Mouse (Mus musculus): ENCODE measurements around the gene Reln. TPM values are rescaled to one million over a fixed set of nuclear protein-coding genes. Genes with fewer than 3 reads are reported as not detected.

Reln gene
- polyA plus RNA-seq, 1 experiment from 2014 or later, result 10.1 TPM

- no peak overlapping the region for H3K27ac ChIP-seq (ENCODE audit: low read depth, low read length)
- 83% methylated on average over 8 of the region's 8 CpGs for WGBS
- no peak for DNase-seq (ENCODE audit: low spot score, missing footprints)
- no peaks in the 10 kb centered on the region for H3K36me3 ChIP-seq (ENCODE audit: control insufficient read depth, insufficient read depth, low read length)
- no peak overlapping the region for H3K4me3 ChIP-seq (ENCODE audit: low read depth, low read length)
- no peaks in the 10 kb centered on the region for H3K27me3 ChIP-seq (ENCODE audit: control insufficient read depth, insufficient read depth, low read length)
- H3K9ac ChIP-seq (ENCODE audit: low read length), result no peak overlapping the region
- no peaks in the 10 kb centered on the region for H3K4me1 ChIP-seq (ENCODE audit: control insufficient read depth, insufficient read depth, low read length)
- H3K4me2 ChIP-seq, result no peak overlapping the region
- ATAC-seq (ENCODE audit: low FRiP score), result no peak
- no peaks in the 10 kb centered on the region for H3K9me3 ChIP-seq (ENCODE audit: control insufficient read depth, low read length)
These were observed 136.0 kb downstream of the Reln start for GRCm38 (mm10) chr5:22208311-22209021.

- Histone ChIP-seq H3K36me3 (ENCODE audit: control insufficient read depth, insufficient read depth, low read length) (no peaks in the 10 kb centered on the region), H3K4me3 (ENCODE audit: low read depth, low read length) (no peak overlapping the region), H3K9ac (ENCODE audit: low read length) (no peak overlapping the region), H3K9me3 (ENCODE audit: control insufficient read depth, low read length) (no peaks in the 10 kb centered on the region), H3K4me1 (ENCODE audit: control insufficient read depth, insufficient read depth, low read length) (no peaks in the 10 kb centered on the region), H3K27me3 (ENCODE audit: control insufficient read depth, insufficient read depth, low read length) (no peaks in the 10 kb centered on the region), H3K4me2 (no peak overlapping the region), H3K27ac (ENCODE audit: low read depth, low read length) (no peak overlapping the region)
- WGBS, result 87% methylated on average over 2 of the region's 2 CpGs
- DNase-seq (ENCODE audit: low spot score, missing footprints), result no peak
- ATAC-seq (ENCODE audit: low FRiP score), result no peak
These were observed 146.6 kb downstream of the Reln start for GRCm38 (mm10) chr5:22197926-22198325.

GRCm38 (mm10) chr5:22196891-22197290 is 147.6 kb downstream of the Reln start:
- Histone ChIP-seq H3K36me3 (ENCODE audit: control insufficient read depth, insufficient read depth, low read length) (no peaks in the 10 kb centered on the region), H3K4me3 (ENCODE audit: low read depth, low read length) (no peak overlapping the region), H3K9ac (ENCODE audit: low read length) (no peak overlapping the region), H3K27me3 (ENCODE audit: control insufficient read depth, insufficient read depth, low read length) (no peaks in the 10 kb centered on the region), H3K4me2 (no peak overlapping the region), H3K27ac (ENCODE audit: low read depth, low read length) (no peak overlapping the region), H3K4me1 (ENCODE audit: control insufficient read depth, insufficient read depth, low read length) (no peaks in the 10 kb centered on the region), H3K9me3 (ENCODE audit: control insufficient read depth, low read length) (no peaks in the 10 kb centered on the region)
- 90% methylated on average over 2 of the region's 2 CpGs for WGBS
- ATAC-seq (ENCODE audit: low FRiP score), result no peak
- no peak for DNase-seq (ENCODE audit: low spot score, missing footprints)

- no peaks in the 10 kb centered on the region for H3K27me3 ChIP-seq (ENCODE audit: control insufficient read depth, insufficient read depth, low read length)
- H3K4me1 ChIP-seq (ENCODE audit: control insufficient read depth, insufficient read depth, low read length), result no peaks in the 10 kb centered on the region
- 79% methylated on average over 4 of the region's 4 CpGs for WGBS
- H3K27ac ChIP-seq (ENCODE audit: low read depth, low read length), result no peak overlapping the region
- H3K4me2 ChIP-seq, result no peak overlapping the region
- H3K36me3 ChIP-seq (ENCODE audit: control insufficient read depth, insufficient read depth, low read length), result no peaks in the 10 kb centered on the region
- no peak for DNase-seq (ENCODE audit: low spot score, missing footprints)
- ATAC-seq (ENCODE audit: low FRiP score), result no peak
- no peak overlapping the region for H3K4me3 ChIP-seq (ENCODE audit: low read depth, low read length)
- no peaks in the 10 kb centered on the region for H3K9me3 ChIP-seq (ENCODE audit: control insufficient read depth, low read length)
- H3K9ac ChIP-seq (ENCODE audit: low read length), result no peak overlapping the region
These were observed 148.0 kb downstream of the Reln start for GRCm38 (mm10) chr5:22196476-22196875.

GRCm38 (mm10) chr5:22195352-22195941 is 149.1 kb downstream of the Reln start:
- Histone ChIP-seq H3K4me2 (no peak overlapping the region), H3K4me3 (ENCODE audit: low read depth, low read length) (no peak overlapping the region), H3K9me3 (ENCODE audit: control insufficient read depth, low read length) (no peaks in the 10 kb centered on the region), H3K9ac (ENCODE audit: low read length) (no peak overlapping the region), H3K27me3 (ENCODE audit: control insufficient read depth, insufficient read depth, low read length) (no peaks in the 10 kb centered on the region), H3K36me3 (ENCODE audit: control insufficient read depth, insufficient read depth, low read length) (no peaks in the 10 kb centered on the region), H3K27ac (ENCODE audit: low read depth, low read length) (no peak overlapping the region), H3K4me1 (ENCODE audit: control insufficient read depth, insufficient read depth, low read length) (no peaks in the 10 kb centered on the region)
- ATAC-seq (ENCODE audit: low FRiP score), result no peak; the same call in 1 of the 2 replicates
- 60% methylated on average over 8 of the region's 8 CpGs for WGBS
- no peak for DNase-seq (ENCODE audit: low spot score, missing footprints)

- no peaks in the 10 kb centered on the region for H3K9me3 ChIP-seq (ENCODE audit: control insufficient read depth, low read length)
- no peak overlapping the region for H3K9ac ChIP-seq (ENCODE audit: low read length)
- no peaks in the 10 kb centered on the region for H3K36me3 ChIP-seq (ENCODE audit: control insufficient read depth, insufficient read depth, low read length)
- no peak overlapping the region for H3K4me2 ChIP-seq
- no peaks in the 10 kb centered on the region for H3K27me3 ChIP-seq (ENCODE audit: control insufficient read depth, insufficient read depth, low read length)
- no peak overlapping the region for H3K4me3 ChIP-seq (ENCODE audit: low read depth, low read length)
- no peak for DNase-seq (ENCODE audit: low spot score, missing footprints)
- ATAC-seq (ENCODE audit: low FRiP score), result no peak
- no peaks in the 10 kb centered on the region for H3K4me1 ChIP-seq (ENCODE audit: control insufficient read depth, insufficient read depth, low read length)
- H3K27ac ChIP-seq (ENCODE audit: low read depth, low read length), result no peak overlapping the region
- 77% methylated on average over 7 of the region's 7 CpGs for WGBS
These were observed 152.7 kb downstream of the Reln start for GRCm38 (mm10) chr5:22191784-22192183.

- no peaks in the 10 kb centered on the region for H3K9me3 ChIP-seq (ENCODE audit: control insufficient read depth, low read length)
- H3K27me3 ChIP-seq (ENCODE audit: control insufficient read depth, insufficient read depth, low read length), result no peaks in the 10 kb centered on the region
- no peak overlapping the region for H3K4me2 ChIP-seq
- H3K4me1 ChIP-seq (ENCODE audit: control insufficient read depth, insufficient read depth, low read length), result no peaks in the 10 kb centered on the region
- H3K36me3 ChIP-seq (ENCODE audit: control insufficient read depth, insufficient read depth, low read length), result no peaks in the 10 kb centered on the region
- no peak for ATAC-seq (ENCODE audit: low FRiP score)
- WGBS, result 79% methylated on average over 3 of the region's 3 CpGs
- no peak overlapping the region for H3K27ac ChIP-seq (ENCODE audit: low read depth, low read length)
- no peak for DNase-seq (ENCODE audit: low spot score, missing footprints)
- H3K4me3 ChIP-seq (ENCODE audit: low read depth, low read length), result no peak overlapping the region
- H3K9ac ChIP-seq (ENCODE audit: low read length), result no peak overlapping the region
These were observed 154.2 kb downstream of the Reln start for GRCm38 (mm10) chr5:22190333-22190732.

- Histone ChIP-seq H3K9ac (ENCODE audit: low read length) (no peak overlapping the region), H3K4me3 (ENCODE audit: low read depth, low read length) (no peak overlapping the region), H3K27ac (ENCODE audit: low read depth, low read length) (no peak overlapping the region), H3K27me3 (ENCODE audit: control insufficient read depth, insufficient read depth, low read length) (no peaks in the 10 kb centered on the region), H3K36me3 (ENCODE audit: control insufficient read depth, insufficient read depth, low read length) (no peaks in the 10 kb centered on the region), H3K9me3 (ENCODE audit: control insufficient read depth, low read length) (no peaks in the 10 kb centered on the region), H3K4me2 (no peak overlapping the region), H3K4me1 (ENCODE audit: control insufficient read depth, insufficient read depth, low read length) (no peaks in the 10 kb centered on the region)
- ATAC-seq (ENCODE audit: low FRiP score) (no peak), DNase-seq (ENCODE audit: low spot score, missing footprints) (no peak)
- 81% methylated on average over 3 of the region's 3 CpGs for WGBS
These were observed 156.9 kb downstream of the Reln start for GRCm38 (mm10) chr5:22187599-22187998.

- Histone ChIP-seq H3K27ac (ENCODE audit: low read depth, low read length) (no peak overlapping the region), H3K4me3 (ENCODE audit: low read depth, low read length) (no peak overlapping the region), H3K4me1 (ENCODE audit: control insufficient read depth, insufficient read depth, low read length) (no peaks in the 10 kb centered on the region), H3K36me3 (ENCODE audit: control insufficient read depth, insufficient read depth, low read length) (no peaks in the 10 kb centered on the region), H3K9me3 (ENCODE audit: control insufficient read depth, low read length) (no peaks in the 10 kb centered on the region), H3K27me3 (ENCODE audit: control insufficient read depth, insufficient read depth, low read length) (no peaks in the 10 kb centered on the region), H3K9ac (ENCODE audit: low read length) (no peak overlapping the region), H3K4me2 (no peak overlapping the region)
- no peak for ATAC-seq (ENCODE audit: low FRiP score)
- DNase-seq (ENCODE audit: low spot score, missing footprints), result no peak
- 88% methylated on average over 5 of the region's 5 CpGs for WGBS
These were observed 168.0 kb downstream of the Reln start for GRCm38 (mm10) chr5:22176480-22176879.
